Mouse (Mus musculus) kidney, embryonic 16.5 days (tissue): ENCODE results near the gene Tcf25. TPM values are rescaled to one million over a fixed set of nuclear protein-coding genes. Genes with fewer than 3 reads are reported as not detected.
A peak's percentile ranks its signal among the peaks of the same experiment; 100 is the strongest.

Experiments
- ATAC-seq: fragments of 200-750 bp; cut with Nextera tagmentation; 2 replicates; pipeline ENCODE4 v1.8.0; 2017; ENCODE audit warnings: moderate TSS enrichment; ENCODE audit not compliant: low FRiP score, low TSS enrichment
- H3K27ac ChIP-seq: fragments of 300-500 bp; sonication (generic); 2 replicates; pipeline ENCODE4 v1.5.1; 2014; ENCODE audit warnings: low read length
- H3K27me3 ChIP-seq: fragments of 300-500 bp; sonication (generic); 2 replicates; pipeline ENCODE4 v1.6.1; 2014; ENCODE audit warnings: low read length, control low read depth, mixed read lengths; ENCODE audit not compliant: insufficient read depth
- H3K36me3 ChIP-seq: fragments of 300-500 bp; sonication (generic); 2 replicates; pipeline ENCODE4 v1.6.1; 2014; ENCODE audit warnings: low read length, control low read depth, mixed read lengths; ENCODE audit not compliant: insufficient read depth
- H3K4me1 ChIP-seq: fragments of 300-500 bp; sonication (generic); 2 replicates; pipeline ENCODE4 v1.6.1; 2014; ENCODE audit warnings: low read length, control low read depth, mixed read lengths; ENCODE audit not compliant: insufficient read depth
- H3K4me2 ChIP-seq: fragments of 300-500 bp; sonication (generic); replicated peaks from 2 replicates; pipeline ENCODE4 v1.6.1; 2014; ENCODE audit warnings: low read depth, low read length
- H3K4me3 ChIP-seq: fragments of 300-500 bp; sonication (generic); 2 replicates; pipeline ENCODE4 v1.5.1; 2014; ENCODE audit warnings: mild to moderate bottlenecking, low read length
- H3K9ac ChIP-seq: fragments of 300-500 bp; sonication (generic); replicated peaks from 2 replicates; pipeline ENCODE4 v1.6.1; 2014; ENCODE audit warnings: low read length
- H3K9me3 ChIP-seq: fragments of 300-500 bp; sonication (generic); 2 replicates; pipeline ENCODE4 v1.6.1; 2016; ENCODE audit warnings: low read length, control low read depth
- WGBS: fragments of 180-500 bp; shearing (Covaris S2); extraction: QIAGEN DNeasy Blood & Tissue Kit; methylation state at CpG from one replicate; pipeline ENCODE4 v1.1.7; 2014; 5-methylcytosine and 5-hydroxymethylcytosine counted together
- polyA plus RNA-seq: library from polyadenylated mRNA; unstranded; fragments of >200 nt; fragmentation: Nextera tagmentation; extraction: Ambion mirVana; gene quantifications from 2 replicates; pipeline ENCODE4 v1.2.1, GENCODE M21; 2015

Gene Tcf25
- polyA plus RNA-seq, 1 experiment from 2014 or later = 175 TPM

- Histone ChIP-seq H3K27ac (no peak overlapping the region), H3K27me3 (0 out of 2 replicates have a peak, but pooled peaks cover 3% of the 10 kb centered on the region), H3K36me3 (no peaks in the 10 kb centered on the region), H3K4me1 (peaks cover 16% of the 10 kb centered on the region), H3K9me3 (no peaks in the 10 kb centered on the region), H3K9ac (no peak overlapping the region), H3K4me2 (peak overlapping the region; percentile 20; the same call in 1 of the 2 replicates), H3K4me3 (peak overlapping the region; percentile 9; the same call in 1 of the 2 replicates)
- WGBS = 8% methylated on average over 7 of the region's 7 CpGs
- ATAC-seq = no peak
Measured at GRCm38 (mm10) chr8:123333864-123334263, 39.7 kb upstream of the Tcf25 start.

- 0 out of 2 replicates have a peak, but pooled peaks cover 3% of the 10 kb centered on the region for H3K27me3 ChIP-seq
- WGBS = 11% methylated on average over 1 of the region's 1 CpGs
- H3K27ac ChIP-seq = no peak overlapping the region
- no peak for ATAC-seq
- peak overlapping the region; percentile 20; the same call in 1 of the 2 replicates for H3K4me2 ChIP-seq
- no peaks in the 10 kb centered on the region for H3K9me3 ChIP-seq
- H3K4me3 ChIP-seq = no peak overlapping the region
- H3K36me3 ChIP-seq = no peaks in the 10 kb centered on the region
- no peak overlapping the region for H3K9ac ChIP-seq
- peaks cover 16% of the 10 kb centered on the region for H3K4me1 ChIP-seq
Measured at GRCm38 (mm10) chr8:123334467-123334866, 39.1 kb upstream of the Tcf25 start.

- ATAC-seq = no peak
- Histone ChIP-seq H3K4me3 (no peak overlapping the region), H3K4me2 (no peak overlapping the region), H3K9ac (no peak overlapping the region), H3K27ac (no peak overlapping the region), H3K4me1 (peaks cover 11% of the 10 kb centered on the region), H3K36me3 (no peaks in the 10 kb centered on the region), H3K27me3 (0 out of 2 replicates have a peak, but pooled peaks cover 3% of the 10 kb centered on the region), H3K9me3 (peaks cover 4% of the 10 kb centered on the region; the same call in 1 of the 2 replicates)
- WGBS = 87% methylated on average over 3 of the region's 3 CpGs
Measured at GRCm38 (mm10) chr8:123337475-123337874, 36.1 kb upstream of the Tcf25 start.

- peaks cover 13% of the 10 kb centered on the region for H3K4me1 ChIP-seq
- no peaks in the 10 kb centered on the region for H3K27me3 ChIP-seq
- H3K27ac ChIP-seq = no peak overlapping the region
- H3K4me3 ChIP-seq = no peak overlapping the region
- no peaks in the 10 kb centered on the region for H3K36me3 ChIP-seq
- no peak overlapping the region for H3K9ac ChIP-seq
- H3K9me3 ChIP-seq = peaks cover 4% of the 10 kb centered on the region; the same call in 1 of the 2 replicates
- H3K4me2 ChIP-seq = no peak overlapping the region
- 92% methylated on average over 4 of the region's 4 CpGs for WGBS
- ATAC-seq = no peak
Measured at GRCm38 (mm10) chr8:123340071-123340470, 33.5 kb upstream of the Tcf25 start.

GRCm38 (mm10) chr8:123341040-123342015, 32.2 kb upstream of the Tcf25 start:
- H3K4me2 ChIP-seq = no peak overlapping the region
- ATAC-seq = no peak
- H3K9me3 ChIP-seq = peaks cover 4% of the 10 kb centered on the region; the same call in 1 of the 2 replicates
- H3K4me1 ChIP-seq = peaks cover 13% of the 10 kb centered on the region
- no peak overlapping the region for H3K27ac ChIP-seq
- no peaks in the 10 kb centered on the region for H3K36me3 ChIP-seq
- no peak overlapping the region for H3K4me3 ChIP-seq
- no peak overlapping the region for H3K9ac ChIP-seq
- H3K27me3 ChIP-seq = no peaks in the 10 kb centered on the region
- 70% methylated on average over 27 of the region's 27 CpGs for WGBS

GRCm38 (mm10) chr8:123342253-123342652, 31.3 kb upstream of the Tcf25 start:
- ATAC-seq = no peak
- Histone ChIP-seq H3K9me3 (peaks cover 4% of the 10 kb centered on the region; the same call in 1 of the 2 replicates), H3K4me3 (no peak overlapping the region), H3K27ac (no peak overlapping the region), H3K36me3 (no peaks in the 10 kb centered on the region), H3K9ac (no peak overlapping the region), H3K4me1 (peaks cover 20% of the 10 kb centered on the region), H3K4me2 (no peak overlapping the region), H3K27me3 (no peaks in the 10 kb centered on the region)
- 63% methylated on average over 8 of the region's 8 CpGs for WGBS

- H3K9me3 ChIP-seq = peaks cover 4% of the 10 kb centered on the region; the same call in 1 of the 2 replicates
- H3K4me2 ChIP-seq = no peak overlapping the region
- H3K27me3 ChIP-seq = no peaks in the 10 kb centered on the region
- ATAC-seq = no peak
- peaks cover 25% of the 10 kb centered on the region for H3K4me1 ChIP-seq
- no peak overlapping the region for H3K9ac ChIP-seq
- peak overlapping the region; percentile 28 for H3K27ac ChIP-seq
- 64% methylated on average over 7 of the region's 7 CpGs for WGBS
- H3K36me3 ChIP-seq = no peaks in the 10 kb centered on the region
- no peak overlapping the region for H3K4me3 ChIP-seq
Measured at GRCm38 (mm10) chr8:123342911-123343310, 30.6 kb upstream of the Tcf25 start.

- 0 out of 2 replicates have a peak, but pooled peaks have one; percentile 12 for ATAC-seq
- peak overlapping the region; percentile 57 for H3K27ac ChIP-seq
- H3K9me3 ChIP-seq = peaks cover 4% of the 10 kb centered on the region; the same call in 1 of the 2 replicates
- no peak overlapping the region for H3K4me2 ChIP-seq
- no peak overlapping the region for H3K9ac ChIP-seq
- H3K27me3 ChIP-seq = no peaks in the 10 kb centered on the region
- H3K4me3 ChIP-seq = no peak overlapping the region
- H3K36me3 ChIP-seq = no peaks in the 10 kb centered on the region
- WGBS = 58% methylated on average over 12 of the region's 12 CpGs
- peaks cover 30% of the 10 kb centered on the region for H3K4me1 ChIP-seq
Measured at GRCm38 (mm10) chr8:123343422-123343821, 30.1 kb upstream of the Tcf25 start.

GRCm38 (mm10) chr8:123345135-123345534, 28.4 kb upstream of the Tcf25 start:
- H3K27ac ChIP-seq = no peak overlapping the region
- no peak for ATAC-seq
- H3K36me3 ChIP-seq = no peaks in the 10 kb centered on the region
- no peaks in the 10 kb centered on the region for H3K27me3 ChIP-seq
- no peak overlapping the region for H3K4me2 ChIP-seq
- 67% methylated on average over 8 of the region's 8 CpGs for WGBS
- no peak overlapping the region for H3K4me3 ChIP-seq
- peaks cover 44% of the 10 kb centered on the region for H3K4me1 ChIP-seq
- peaks cover under 1% of the 10 kb centered on the region; the same call in 1 of the 2 replicates for H3K9me3 ChIP-seq
- no peak overlapping the region for H3K9ac ChIP-seq

- H3K27ac ChIP-seq = no peak overlapping the region
- no peak for ATAC-seq
- no peak overlapping the region for H3K4me2 ChIP-seq
- H3K4me3 ChIP-seq = no peak overlapping the region
- no peaks in the 10 kb centered on the region for H3K36me3 ChIP-seq
- H3K27me3 ChIP-seq = no peaks in the 10 kb centered on the region
- H3K9ac ChIP-seq = no peak overlapping the region
- no peaks in the 10 kb centered on the region for H3K9me3 ChIP-seq
- 79% methylated on average over 6 of the region's 6 CpGs for WGBS
- H3K4me1 ChIP-seq = peaks cover 44% of the 10 kb centered on the region
Measured at GRCm38 (mm10) chr8:123345856-123346255, 27.7 kb upstream of the Tcf25 start.
